Mouse (Mus musculus): ENCODE measurements around the gene Efemp2.

Efemp2 gene

DNA sequence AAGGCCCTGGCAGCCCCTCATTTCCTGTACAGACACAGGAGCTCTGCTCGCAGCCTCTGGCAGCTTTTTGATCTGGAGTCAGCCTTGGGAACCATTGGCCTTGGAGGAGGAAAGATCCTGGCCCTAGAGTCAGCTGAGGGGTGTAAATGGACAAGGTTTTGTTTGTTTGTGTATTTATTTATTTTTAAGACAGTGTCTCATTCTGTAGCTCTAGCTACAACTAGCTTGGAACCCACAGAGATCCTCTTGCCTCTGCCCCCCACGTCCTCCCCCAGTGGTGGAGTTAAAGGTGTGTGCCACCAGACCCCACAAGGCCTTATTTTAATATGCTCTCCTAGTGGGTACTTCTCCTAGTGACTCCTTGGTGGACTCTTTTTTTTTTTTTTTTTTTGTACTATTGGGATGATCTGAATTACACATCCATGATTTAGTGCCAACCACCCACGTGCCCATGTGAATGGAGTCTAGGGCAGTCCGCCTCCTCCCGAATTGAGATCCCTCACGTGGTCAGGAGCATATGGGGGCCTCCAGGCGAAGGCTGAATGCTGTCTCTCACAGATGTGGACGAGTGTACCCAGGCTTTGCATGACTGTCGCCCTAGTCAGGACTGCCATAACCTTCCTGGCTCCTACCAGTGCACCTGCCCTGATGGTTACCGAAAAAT lies 3.4 kb downstream of the Efemp2 start:
- in situ Hi-C loops (cut with MboI, MseI): no loop called here

DNA sequence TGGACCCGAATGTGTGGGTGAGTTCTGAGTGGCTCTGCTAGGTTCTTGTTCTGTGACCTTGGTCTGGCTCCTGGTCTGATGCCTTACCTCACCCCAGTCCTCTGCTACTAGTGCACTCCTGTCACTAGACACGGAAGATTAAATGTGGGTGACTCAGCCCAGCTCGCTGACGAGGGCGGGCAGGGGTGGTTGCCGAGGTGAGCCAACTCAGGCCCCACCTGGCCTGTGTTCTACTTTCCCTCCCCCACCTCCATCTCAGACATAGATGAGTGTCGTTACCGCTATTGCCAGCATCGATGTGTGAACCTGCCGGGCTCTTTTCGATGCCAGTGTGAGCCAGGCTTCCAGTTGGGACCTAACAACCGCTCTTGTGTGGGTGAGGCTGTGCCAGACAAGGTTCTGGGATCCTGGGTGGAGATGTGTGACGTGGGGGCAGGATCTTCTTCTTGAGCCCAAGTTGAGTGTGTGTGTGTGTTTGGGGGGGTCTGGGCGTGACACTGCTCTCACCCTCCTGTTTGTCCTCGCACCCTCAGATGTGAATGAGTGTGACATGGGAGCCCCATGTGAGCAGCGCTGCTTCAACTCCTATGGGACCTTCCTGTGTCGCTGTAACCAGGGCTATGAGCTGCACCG lies 4.0 kb downstream of the Efemp2 start:
- in situ Hi-C loops (cut with MboI, MseI): no loop called here

DNA sequence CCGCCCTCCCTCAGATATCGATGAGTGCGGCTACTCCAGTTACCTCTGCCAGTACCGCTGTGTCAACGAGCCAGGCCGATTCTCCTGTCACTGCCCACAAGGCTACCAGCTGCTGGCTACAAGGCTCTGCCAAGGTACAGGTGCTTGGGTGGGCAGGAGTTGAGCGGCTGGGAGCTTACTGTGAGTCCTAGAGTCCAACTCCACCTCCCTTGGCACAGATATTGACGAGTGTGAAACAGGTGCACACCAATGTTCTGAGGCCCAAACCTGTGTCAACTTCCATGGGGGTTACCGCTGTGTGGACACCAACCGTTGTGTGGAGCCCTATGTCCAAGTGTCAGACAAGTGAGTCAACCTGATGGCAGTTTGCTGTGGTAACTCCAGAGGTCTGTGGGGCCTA lies 6.3 kb downstream of the Efemp2 start:
- in situ Hi-C loops (cut with MboI, MseI): no loop called here

DNA sequence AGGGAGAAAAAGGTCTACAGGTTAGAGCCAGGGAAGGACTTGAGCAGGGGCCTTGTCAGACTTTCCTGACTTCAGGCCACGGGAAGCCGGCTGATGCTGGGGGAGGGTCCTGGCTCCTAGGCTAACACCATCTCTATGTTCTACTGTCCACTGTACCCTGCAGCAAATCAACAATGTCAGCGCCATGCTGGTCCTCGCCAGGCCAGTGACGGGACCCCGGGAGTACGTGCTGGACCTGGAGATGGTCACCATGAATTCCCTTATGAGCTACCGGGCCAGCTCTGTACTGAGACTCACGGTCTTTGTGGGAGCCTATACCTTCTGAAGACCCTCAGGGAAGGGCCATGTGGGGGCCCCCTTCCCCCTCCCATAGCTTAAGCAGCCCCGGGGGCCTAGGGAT lies 7.6 kb downstream of the Efemp2 start:
- in situ Hi-C loops (cut with MboI, MseI): no loop called here

DNA sequence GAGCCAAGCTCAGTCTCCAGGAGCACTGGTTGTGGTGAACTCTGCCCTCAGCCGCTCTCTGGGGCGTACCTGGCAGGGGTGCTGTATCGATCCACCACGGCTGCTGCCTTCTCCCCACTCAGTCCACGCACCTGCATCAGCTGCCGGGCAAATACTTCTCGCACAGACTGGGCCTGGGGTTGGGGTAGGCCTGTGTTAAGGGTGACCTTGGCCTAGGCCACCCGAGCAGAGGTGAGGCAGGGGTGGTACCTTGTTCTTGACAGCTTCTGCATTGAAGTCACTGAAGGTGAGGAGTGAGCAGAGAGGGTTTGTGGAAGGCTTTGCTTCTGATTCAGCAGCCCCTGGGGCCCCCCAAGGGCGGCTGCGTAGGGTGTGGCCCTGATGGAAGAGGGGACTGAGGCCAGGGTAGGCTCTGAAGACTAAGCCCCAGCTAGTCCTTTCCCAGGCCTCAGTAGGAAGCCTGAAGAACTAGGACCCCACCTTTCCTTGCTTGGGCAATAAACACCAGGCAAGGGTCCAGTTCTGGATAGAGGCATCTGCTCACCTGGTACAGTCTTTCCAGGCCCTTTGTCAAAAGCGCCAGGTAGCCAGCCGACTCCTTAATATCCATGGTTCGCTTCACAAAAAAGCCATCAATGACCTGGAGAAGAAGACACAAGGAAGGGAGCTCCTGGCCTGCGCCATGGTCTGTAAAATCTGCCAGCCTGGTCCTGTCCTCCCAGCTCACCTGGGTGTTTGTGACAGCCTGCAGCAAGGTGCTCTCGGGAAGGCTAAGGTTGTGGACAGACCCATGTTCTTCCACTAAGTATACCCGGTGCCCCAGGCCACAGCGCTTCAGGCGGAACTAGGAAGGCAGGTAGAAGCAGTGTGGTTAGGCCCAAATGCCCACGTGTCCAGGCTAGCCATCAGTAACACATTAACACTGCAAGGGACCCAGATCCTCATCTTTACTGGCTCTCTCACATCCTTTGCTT lies 9.9 kb downstream of the Efemp2 start:
- in situ Hi-C loops (cut with MboI, MseI): no loop called here

DNA sequence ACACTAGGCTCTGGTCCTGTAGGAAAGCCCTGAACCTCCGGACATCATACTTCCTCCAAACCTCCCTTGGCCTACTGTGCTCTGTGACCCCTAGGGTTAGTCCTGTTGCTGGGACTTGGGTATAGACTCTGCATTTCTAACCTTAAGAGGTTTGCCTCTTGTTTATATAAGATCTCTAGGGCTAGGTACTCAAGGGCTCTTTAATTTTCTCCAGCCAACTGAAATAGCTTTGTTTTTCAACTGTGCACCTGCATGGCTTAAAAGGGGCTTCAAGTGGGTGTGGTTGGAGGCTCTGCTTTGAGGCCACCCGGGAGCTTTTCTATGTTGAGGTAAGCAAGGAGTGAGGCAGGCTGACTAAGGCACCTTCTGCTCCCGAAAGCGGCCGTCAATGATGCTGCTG lies 10.7 kb downstream of the Efemp2 start:
- in situ Hi-C loops (cut with MboI, MseI): no loop called here

DNA sequence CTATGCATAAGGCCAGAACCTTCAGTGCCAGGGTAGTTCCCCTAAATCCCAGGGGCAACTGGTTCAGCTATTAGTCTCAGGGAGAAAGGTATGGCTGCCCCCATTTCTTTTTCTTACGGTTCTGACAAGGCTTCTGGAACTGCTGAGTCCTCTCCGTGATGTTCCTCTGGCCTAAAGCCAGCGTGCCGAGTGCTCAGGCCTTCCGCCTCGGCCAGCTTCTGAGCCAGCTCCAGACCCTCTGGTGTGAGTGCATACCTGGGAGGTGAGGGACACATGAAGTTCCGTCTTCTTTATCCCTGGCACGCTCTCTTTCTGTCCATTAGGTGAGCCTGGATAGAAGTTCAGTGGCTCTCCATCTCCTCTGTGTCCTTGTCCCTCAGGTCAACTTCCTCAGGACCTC lies 11.6 kb downstream of the Efemp2 start:
- in situ Hi-C loops (cut with MboI, MseI): no loop called here

DNA sequence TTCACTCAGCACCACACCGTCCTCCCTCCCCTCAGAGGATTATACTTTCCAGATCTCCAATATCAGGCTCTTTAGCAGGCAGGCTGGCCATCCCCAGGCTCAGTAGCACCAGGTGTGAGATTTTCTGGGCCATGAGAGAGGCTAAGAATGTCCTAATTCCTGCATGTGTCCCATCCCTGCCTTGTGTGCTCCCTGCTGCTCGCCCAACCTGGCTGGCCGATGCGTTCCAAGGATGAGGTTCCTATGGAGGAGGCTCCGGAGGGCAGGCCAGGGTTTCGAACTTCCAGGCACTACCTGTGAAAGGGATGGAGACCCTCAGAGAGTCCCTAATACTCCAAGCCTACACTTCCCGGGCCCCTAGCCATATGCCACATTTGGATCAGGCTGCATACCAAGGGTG lies 12.1 kb downstream of the Efemp2 start:
- in situ Hi-C loops (cut with MboI, MseI): no loop called here

DNA sequence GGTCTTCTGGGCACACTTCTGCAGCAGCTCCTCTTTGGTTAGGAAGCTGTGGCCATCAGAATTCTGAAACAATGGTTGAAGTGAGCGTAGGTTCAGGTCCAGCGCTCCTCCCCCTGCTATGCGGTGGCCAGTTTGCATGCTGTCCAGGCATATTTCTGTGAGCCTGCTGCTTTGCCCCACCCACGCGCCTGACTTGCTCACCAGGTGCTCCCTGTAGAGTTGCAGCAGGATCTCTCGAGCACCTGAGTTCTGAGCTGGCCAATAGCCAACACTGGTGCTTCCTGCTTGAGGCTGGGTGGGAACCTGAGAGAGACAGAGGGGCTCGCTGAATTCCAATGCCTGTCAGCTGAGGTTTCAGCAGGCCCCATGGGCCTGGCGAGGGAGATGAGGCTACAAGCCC lies 12.5 kb downstream of the Efemp2 start:
- in situ Hi-C loops (cut with MboI, MseI): no loop called here

DNA sequence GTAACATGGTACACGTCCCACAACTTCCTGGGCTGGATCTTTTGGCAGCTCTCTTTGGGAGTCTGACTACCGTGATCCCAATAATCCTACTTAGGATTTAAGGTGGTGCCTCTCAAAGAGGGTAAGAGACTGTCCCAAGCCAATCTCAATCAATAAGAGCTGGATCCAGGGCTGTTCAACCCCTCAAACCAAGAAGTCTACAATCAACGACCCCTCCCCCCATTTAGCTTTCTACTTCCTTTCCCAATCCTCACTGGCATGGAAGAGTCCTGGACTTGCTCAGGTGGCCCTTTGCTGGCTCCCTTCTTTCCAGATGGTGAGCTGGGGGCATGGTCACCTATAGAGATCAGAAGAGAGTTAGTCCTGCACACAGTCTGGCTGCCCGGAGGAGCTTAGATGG lies 13.0 kb downstream of the Efemp2 start:
- in situ Hi-C loops (cut with MboI, MseI): no loop called here

DNA sequence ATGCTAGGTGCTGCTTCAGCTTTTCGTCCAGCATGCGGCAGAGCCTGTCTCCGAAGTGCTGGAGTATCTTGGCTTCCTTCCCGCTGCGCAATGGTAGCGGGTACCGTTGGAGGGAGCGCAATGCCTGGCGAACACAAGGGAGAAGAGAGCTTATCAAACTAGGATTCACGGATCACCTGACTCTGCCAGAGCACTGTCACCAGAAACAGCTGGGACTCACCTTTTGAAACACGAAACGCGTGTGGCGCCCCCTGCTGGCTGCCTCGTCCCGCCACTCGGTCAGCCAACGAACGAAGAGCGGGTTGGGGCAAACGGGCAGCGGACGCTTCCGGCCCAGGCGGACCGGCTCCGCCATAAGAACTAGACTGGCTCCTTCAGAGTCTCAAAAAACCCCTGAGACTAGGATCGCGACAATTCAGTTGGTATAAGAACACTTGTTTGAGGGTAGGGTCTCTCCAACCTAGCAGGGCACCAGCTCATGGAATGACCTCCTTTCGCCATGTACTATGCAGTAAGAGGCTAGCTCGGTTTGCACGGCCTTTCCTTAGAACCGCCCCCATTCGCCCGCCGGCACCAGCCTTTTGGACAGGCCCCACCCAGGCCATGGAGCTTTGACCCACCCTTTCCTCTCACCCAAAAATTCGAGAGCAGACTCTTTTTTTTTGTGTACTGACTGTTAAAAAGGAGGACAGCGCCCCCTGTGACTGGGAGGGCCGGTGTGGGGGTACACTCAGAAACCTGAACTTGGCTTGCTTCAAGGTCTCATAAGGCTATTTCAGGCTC lies 14.2 kb downstream of the Efemp2 start, which contains the start of gene Mus81:
TSS of gene Mus81 (minus strand) at position 635 of the 783 bp plus-strand sequence.
- in situ Hi-C loops (cut with MboI, MseI): no loop called here

DNA sequence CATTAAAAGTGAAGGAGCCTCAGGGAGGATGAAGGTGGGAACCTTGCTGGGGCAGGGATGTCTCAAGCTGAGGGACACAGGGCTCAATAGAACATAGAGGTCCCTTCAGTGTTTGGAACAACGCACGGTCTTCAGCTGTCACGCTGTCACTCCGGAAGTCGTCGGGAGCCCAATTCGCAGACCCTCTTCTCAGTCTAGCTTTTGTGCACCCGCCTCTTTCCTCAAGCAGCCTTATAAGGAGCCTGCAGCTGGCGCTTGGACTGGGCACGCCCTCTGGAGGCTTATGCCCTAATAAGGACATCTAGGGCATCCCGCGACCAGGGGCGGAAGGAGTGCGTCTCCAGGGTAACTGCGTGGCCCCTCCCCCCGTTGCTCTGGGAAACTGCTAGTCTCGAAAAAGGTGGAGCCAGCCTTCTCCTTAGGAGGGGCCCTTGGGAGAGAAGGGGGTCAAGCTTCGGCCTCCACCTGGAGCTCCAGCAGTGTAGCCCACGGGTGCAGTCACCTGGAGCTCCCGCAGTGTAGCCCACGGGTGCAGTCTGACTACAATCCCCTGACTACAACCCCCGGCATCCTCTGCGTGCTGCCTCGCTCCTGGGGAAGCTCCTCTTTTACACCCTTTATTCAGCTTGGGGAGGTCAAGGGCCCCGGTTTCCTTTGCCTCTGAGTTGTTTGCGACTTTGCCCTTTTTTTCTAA lies 15.3 kb downstream of the Efemp2 start:
- in situ Hi-C loops (cut with MboI, MseI): no loop called here

DNA sequence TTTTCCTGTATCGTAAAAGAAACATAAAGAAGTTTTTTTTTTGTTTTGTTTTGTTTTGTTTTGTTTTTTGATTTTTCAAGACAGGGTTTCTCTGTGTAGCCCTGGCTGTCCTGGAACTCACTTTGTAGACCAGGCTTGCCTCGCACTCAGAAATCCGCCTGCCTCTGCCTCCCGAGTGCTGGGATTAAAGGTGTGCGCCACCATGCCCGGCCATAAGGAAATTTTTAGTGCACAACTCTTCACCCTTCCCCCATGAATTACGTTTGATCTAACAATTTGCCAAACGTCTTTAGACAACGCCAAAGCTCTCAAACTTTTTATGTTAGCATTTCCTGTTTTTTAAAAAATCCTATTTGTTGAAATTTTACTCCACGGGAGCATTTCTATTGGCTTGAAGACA lies 16.0 kb downstream of the Efemp2 start:
- in situ Hi-C loops (cut with MboI, MseI): loop anchor here (5.0 kb wide), 1 partner anchor 808 kb away; no protein-coding TSS in a partner anchor

DNA sequence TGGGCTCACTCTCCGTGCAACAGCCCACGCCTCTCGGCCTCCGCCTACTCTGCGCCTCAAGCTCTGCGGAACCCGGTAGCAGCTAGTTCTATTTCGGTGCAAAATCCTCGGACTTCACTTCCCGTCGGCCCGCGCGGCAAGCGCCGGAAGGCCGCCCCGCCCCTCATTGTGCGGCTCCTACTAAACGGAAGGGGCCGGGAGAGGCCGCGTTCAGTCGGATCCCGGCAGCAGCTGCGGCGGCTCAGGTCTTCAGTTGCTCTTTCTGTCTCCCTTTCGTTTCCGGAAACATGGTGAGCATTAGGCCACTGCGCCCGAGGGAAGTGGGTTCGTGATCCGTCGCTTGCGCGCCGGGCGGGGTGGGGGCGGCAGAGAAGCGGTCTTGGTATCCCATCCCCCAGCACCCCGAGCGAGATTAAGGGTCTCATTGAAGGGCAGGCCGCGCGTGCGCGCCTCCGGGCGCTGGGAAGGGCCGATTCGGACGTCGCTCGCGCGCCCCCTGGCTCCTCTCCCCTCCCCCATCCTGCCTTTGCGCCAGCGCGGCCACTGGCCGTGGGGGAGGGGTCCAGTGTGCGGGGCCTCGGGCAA lies 16.7 kb downstream of the Efemp2 start, which contains the start of gene Cfl1:
TSS of gene Cfl1 (plus strand) at position 143 of the 585 bp plus-strand sequence.
- in situ Hi-C loops (cut with MboI, MseI): loop anchor here (5.0 kb wide), 1 partner anchor 807 kb away; no protein-coding TSS in a partner anchor

DNA sequence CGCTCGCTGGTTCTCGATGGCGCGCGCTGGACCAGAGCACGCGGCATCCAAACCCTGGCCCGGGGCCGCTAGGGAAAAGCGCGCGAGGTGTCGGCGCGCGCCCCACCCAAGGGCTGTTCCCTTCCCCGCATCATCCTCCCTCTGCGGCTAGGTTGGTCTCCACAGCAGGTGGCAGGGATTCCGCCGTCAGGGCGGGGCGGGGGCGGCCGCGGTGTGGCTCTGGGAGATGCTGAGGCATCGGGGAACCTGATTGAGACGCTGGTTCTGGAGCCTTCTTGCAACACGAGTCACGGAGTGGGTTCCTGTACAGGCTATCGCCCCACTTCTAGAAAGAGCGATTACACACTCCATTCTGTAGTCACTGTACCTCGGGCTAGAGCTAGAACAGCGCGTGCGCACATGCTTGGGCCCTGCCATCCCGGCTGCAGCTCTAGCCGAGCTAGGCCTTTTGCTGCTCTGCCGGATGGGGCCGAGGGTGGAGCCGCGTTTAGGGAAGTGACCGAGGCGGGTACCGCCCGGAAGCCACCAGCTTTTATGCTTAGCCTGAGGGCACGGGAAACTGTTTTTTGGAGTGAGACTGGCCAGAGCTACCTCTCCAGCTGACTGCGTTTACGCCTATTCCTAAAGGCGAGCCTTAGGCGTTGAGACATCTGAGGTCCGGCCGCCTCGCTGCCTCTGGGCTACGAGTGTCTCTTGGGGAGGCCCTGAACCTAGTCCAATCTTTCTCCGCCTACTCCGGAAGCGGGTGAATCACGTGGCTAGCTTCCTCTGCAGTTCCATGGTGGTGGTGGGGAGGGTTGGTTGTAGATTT lies 17.3 kb downstream of the Efemp2 start:
- in situ Hi-C loops (cut with MboI, MseI): loop anchor here (5.0 kb wide), 1 partner anchor 806 kb away; no protein-coding TSS in a partner anchor

DNA sequence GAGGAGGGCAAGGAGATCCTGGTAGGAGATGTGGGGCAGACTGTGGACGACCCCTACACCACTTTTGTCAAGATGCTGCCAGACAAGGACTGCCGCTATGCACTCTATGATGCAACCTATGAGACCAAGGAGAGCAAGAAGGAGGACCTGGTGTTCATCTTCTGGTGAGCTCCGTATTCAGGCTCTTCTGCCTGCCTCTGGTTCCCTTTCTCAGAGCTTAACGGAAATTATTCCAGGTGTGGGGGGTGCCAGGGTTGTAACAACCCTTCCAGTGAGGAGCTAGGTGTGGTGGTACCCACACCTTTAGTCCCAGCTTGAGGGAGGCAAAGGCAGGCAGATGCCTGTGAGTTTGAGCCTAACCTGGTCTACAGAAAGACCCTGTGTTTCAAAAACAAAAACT lies 18.9 kb downstream of the Efemp2 start:
- in situ Hi-C loops (cut with MboI, MseI): loop anchor here (5.0 kb wide), 1 partner anchor 805 kb away; no protein-coding TSS in a partner anchor

DNA sequence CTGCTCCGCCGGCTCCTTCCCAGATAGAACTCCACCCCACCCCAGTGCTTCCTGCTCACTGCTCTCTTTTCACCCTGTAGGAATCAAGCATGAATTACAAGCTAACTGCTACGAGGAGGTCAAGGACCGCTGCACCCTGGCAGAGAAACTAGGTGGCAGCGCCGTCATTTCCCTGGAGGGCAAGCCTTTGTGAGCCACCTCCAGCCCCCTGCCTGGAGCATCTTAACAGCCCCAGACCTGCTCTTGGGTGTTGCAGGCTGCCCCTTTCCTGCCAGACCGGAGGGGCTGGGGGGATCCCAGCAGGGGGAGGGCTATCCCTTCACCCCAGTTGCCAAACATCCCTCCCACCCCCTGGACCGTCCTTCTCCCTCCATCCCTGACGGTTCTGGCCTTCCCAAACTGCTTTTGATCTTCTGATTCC lies 19.6 kb downstream of the Efemp2 start:
- in situ Hi-C loops (cut with MboI, MseI): loop anchor here (5.0 kb wide), 1 partner anchor 804 kb away; no protein-coding TSS in a partner anchor

DNA sequence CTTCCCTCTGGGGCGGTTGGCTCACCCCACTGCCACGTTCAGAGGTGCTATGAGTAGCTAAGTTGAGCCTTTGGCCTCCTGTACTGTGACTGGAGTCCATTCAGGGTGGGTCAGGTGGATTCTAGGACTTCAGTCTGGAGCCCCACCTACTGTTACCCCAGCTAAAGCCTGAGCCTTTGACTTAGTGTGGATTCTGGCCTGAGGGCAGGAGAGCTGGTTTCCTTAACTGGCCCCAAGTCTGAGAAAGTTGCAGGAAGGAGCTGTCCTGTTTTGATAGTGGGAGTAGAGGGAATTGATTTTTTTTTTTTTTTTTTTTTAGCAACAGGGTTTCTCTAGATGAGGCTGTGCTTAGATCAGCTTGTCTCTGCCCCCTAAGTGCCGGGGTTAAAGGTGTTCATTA lies 20.6 kb downstream of the Efemp2 start:
- in situ Hi-C loops (cut with MboI, MseI): loop anchor here (5.0 kb wide), 1 partner anchor 803 kb away; no protein-coding TSS in a partner anchor
